Mouse (Mus musculus) testis, adult 2 months (tissue): Measurements from ENCODE around the gene Plbd1. TPM values are rescaled to one million over a fixed set of nuclear protein-coding genes. Genes with fewer than 3 reads are reported as not detected.
A peak's percentile ranks its signal among the peaks of the same experiment; 100 is the strongest.

ENCODE experiments used
- H3K27ac ChIP-seq: fragments of 200-500 bp; 2 replicates; pipeline ENCODE4 v1.5.1; 2012; ENCODE audit warnings: low read depth, low read length; ENCODE audit not compliant: control insufficient read depth, insufficient read depth
- H3K27me3 ChIP-seq: fragments of 200-500 bp; 2 replicates; pipeline ENCODE4 v1.6.1; 2012; ENCODE audit warnings: mild to moderate bottlenecking, low read length, moderate library complexity; ENCODE audit not compliant: control insufficient read depth, insufficient read depth
- H3K36me3 ChIP-seq: fragments of 200-500 bp; 2 replicates; pipeline ENCODE4 v1.6.1; 2012; ENCODE audit warnings: mild to moderate bottlenecking, low read length; ENCODE audit not compliant: control insufficient read depth, insufficient read depth
- H3K4me1 ChIP-seq: fragments of 200-500 bp; 2 replicates; pipeline ENCODE4 v1.6.1; 2012; ENCODE audit warnings: low read length; ENCODE audit not compliant: control insufficient read depth, insufficient read depth
- H3K4me3 ChIP-seq: fragments of 200-500 bp; 2 replicates; pipeline ENCODE4 v1.5.1; 2012; ENCODE audit warnings: low read depth, mild to moderate bottlenecking, low read length, moderate library complexity, mixed read lengths; ENCODE audit not compliant: control insufficient read depth
- CTCF ChIP-seq: fragments of 200-500 bp; IDR thresholded peaks from 2 replicates; pipeline ENCODE4 v1.5.1; 2012; ENCODE audit warnings: low read depth, mild to moderate bottlenecking, inconsistent platforms, low read length, moderate library complexity; ENCODE audit not compliant: control insufficient read depth, insufficient read depth, insufficient replicate concordance
- POLR2A ChIP-seq: fragments of 200-500 bp; IDR thresholded peaks from 2 replicates; pipeline ENCODE4 v1.6.1; 2012; ENCODE audit warnings: low read depth, mild to moderate bottlenecking, inconsistent platforms, low read length, moderate library complexity; ENCODE audit not compliant: control insufficient read depth
- polyA plus RNA-seq: library from polyadenylated mRNA; depleted of rRNA; stranded (reverse); fragments of >200 nt; gene quantifications from 2 replicates; pipeline ENCODE4 v1.2.3, GENCODE M21; 2012; rRNA removed

The Plbd1 gene
- polyA plus RNA-seq: 47.4 and 53.7 TPM in 2 replicates

DNA sequence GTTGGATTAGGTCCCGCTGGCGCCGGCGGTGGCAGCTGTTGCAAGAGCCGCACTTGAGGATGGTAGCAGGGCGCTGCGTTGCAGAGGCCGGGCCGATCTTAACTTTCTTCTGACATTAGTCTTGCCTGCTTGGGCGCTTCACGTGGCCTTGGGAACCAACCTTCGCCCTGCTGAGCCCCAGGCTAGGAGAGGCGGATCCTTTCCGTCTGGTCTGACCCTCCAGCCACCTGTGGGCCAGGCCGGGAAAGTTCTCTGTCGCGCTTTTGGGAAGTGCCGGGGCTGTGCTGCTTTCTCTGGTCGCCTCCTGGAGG, at the start of gene Plbd1:
Gene Plbd1, minus strand, starts transcription at position 223 of the 311 bp plus-strand sequence.
- TF ChIP-seq POLR2A: no peak
- TF ChIP-seq CTCF: no peak
- Histone ChIP-seq H3K4me1 (peaks cover 2% of the 10 kb centered on the region; the same call in 1 of the 2 replicates), H3K27me3 (no peaks in the 10 kb centered on the region), H3K4me3 (peak within 1 kb of the TSS; percentile 66), H3K36me3 (no peaks in the 10 kb centered on the region), H3K27ac (no peak within 1 kb of the TSS)

DNA sequence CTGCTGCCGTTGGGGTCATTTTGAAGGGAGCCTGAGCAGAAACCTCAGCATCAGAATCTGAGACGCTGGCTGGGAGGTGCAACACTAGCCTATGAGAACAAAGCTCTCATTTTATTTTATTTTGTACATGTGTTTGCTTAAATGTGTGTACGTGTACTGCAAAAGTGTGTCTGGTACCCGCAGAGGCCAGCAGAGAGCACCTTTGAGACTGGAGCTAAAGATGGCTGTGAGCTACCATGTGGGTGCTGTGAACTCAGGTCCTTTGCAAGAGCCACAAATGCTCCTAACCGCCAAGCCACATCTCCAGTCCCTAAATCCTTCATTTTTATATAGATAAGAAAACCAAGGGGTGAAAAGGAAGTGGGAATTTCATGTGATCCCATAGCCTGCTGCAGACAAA, 48.7 kb upstream of the Plbd1 start:
- no peaks in the 10 kb centered on the region for H3K4me1 ChIP-seq
- no peaks in the 10 kb centered on the region for H3K36me3 ChIP-seq
- no peak overlapping the region for H3K4me3 ChIP-seq
- H3K27ac ChIP-seq: no peak overlapping the region
- TF ChIP-seq CTCF: no peak
- TF ChIP-seq POLR2A: no peak
- H3K27me3 ChIP-seq: no peaks in the 10 kb centered on the region

DNA sequence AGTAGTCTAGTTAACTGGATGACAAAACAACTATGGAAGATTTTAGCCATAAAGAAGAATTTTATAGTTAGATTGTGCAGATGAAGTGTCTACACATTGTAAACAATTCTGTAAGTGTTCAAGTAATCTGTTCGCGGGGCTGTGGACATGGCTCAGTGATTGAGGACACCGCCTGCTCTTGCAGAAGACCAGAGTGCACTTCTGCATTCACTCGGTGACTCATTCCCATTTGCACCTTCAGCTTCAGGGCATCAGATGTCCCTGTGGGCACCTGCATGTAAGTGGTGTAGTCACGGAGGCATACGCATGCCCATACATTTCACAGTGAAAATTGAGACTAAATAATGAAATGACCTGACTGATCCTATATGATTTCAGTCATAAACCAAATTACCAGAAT, 46.9 kb upstream of the Plbd1 start:
- TF ChIP-seq CTCF (no peak), POLR2A (no peak)

DNA sequence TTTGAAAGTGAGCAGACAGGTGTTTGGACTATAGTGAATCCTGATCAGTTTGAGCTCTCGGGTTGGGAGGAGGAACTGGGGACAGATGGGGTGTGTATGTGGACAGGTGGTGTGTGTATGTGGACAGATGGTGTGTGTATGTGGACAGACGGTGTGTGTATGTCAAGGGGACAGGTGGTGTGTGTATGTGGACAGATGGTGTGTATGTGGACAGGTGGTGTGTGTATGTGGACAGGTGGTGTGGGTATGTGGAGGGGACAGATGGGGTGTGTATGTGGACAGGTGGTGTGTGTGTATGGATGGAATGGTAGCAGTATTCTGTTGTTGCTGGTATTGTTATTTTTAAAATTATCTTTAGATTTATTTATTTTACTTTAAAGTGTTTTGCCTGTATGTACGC, 40.1 kb upstream of the Plbd1 start:
- no peak for TF ChIP-seq CTCF
- no peak for TF ChIP-seq POLR2A
- Histone ChIP-seq H3K4me3 (no peak overlapping the region), H3K4me1 (no peaks in the 10 kb centered on the region), H3K27me3 (no peaks in the 10 kb centered on the region), H3K36me3 (no peaks in the 10 kb centered on the region), H3K27ac (no peak overlapping the region)

More for the DNA sequence above, 46.9 kb upstream of the Plbd1 start:
- no peaks in the 10 kb centered on the region for H3K27me3 ChIP-seq
- H3K27ac ChIP-seq: no peak overlapping the region
- no peak overlapping the region for H3K4me3 ChIP-seq
- no peaks in the 10 kb centered on the region for H3K36me3 ChIP-seq
- no peaks in the 10 kb centered on the region for H3K4me1 ChIP-seq

DNA sequence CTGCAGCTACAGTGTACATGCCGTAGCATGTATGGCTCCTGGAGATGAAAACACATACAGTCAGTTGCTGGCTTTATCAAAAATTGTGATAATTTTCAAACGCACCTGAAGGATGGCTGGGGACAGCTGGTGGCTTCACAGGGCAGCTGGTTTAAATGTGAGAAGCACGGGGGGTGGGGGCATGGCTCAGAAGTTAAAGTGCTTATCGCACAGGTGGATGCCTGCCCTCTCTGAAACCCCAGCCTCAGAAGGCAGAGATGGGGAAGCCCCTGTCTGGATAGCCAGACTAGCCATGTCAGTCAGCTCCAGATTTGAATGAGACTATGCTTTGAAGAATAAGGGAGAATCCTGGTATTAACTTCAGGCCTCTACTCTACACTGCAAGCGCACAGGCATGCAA, 39.5 kb upstream of the Plbd1 start:
- TF ChIP-seq CTCF: no peak
- TF ChIP-seq POLR2A: no peak
- H3K4me3 ChIP-seq: no peak overlapping the region

DNA sequence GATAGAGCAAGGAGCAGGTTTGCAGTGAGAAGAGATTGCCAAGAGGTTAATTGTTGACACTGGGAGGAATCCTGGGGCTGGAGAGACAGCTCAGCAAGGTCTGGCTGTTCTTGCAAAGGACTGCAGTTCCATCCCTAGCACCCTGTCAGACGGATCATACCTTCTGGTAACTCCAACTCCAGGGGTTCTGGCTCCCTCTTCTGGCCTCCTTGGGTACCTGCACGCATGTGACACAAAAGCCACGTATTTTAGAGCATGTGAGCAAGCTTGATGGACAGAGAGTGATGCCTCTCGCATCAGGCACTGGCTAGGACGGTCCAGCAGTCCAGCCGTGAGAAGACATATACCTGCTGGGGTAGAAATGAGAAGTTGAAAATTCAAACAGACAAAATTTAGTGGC, 29.6 kb upstream of the Plbd1 start:
- Histone ChIP-seq H3K4me3 (no peak overlapping the region), H3K27me3 (no peaks in the 10 kb centered on the region)
- peak; percentile 26; the same call in 1 of the 2 replicates for TF ChIP-seq CTCF
- TF ChIP-seq POLR2A: no peak

More for the DNA sequence above, 39.5 kb upstream of the Plbd1 start:
- H3K36me3 ChIP-seq: no peaks in the 10 kb centered on the region
- H3K27ac ChIP-seq: no peak overlapping the region
- no peaks in the 10 kb centered on the region for H3K27me3 ChIP-seq
- no peaks in the 10 kb centered on the region for H3K4me1 ChIP-seq

DNA sequence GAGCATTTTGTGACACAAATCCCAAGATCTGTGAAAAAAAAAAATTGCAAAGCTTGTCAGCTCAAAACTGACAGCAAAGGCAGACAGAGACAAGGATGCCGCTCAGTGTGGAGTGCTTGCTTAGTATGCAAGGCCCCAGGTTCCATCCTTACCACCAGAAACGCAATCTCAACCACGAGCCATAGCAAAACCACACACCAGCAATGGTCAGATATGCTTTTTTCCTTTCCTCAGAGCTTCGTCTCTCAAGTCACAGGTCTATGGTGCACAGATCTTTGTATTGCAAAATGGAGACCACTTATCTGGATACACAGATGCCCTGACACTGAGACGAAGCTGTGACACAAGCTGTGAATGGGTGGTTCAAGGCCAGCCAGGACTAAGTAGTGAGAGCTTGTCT, 28.8 kb upstream of the Plbd1 start:
- Histone ChIP-seq H3K36me3 (no peaks in the 10 kb centered on the region), H3K27me3 (no peaks in the 10 kb centered on the region), H3K27ac (no peak overlapping the region), H3K4me1 (no peaks in the 10 kb centered on the region), H3K4me3 (no peak overlapping the region)
- no peak for TF ChIP-seq CTCF
- no peak for TF ChIP-seq POLR2A

More for the DNA sequence above, 29.6 kb upstream of the Plbd1 start:
- no peaks in the 10 kb centered on the region for H3K4me1 ChIP-seq
- H3K27ac ChIP-seq: no peak overlapping the region
- no peaks in the 10 kb centered on the region for H3K36me3 ChIP-seq
